Mouse (Mus musculus) liver, adult 2 months (tissue): ENCODE results near the gene Mrtfb. TPM values are rescaled to one million over a fixed set of nuclear protein-coding genes. Genes with fewer than 3 reads are reported as not detected.

Experiments
- DNase-seq: peaks from one replicate; pipeline ENCODE4 v3.0.0-alpha.2; 2011; ENCODE audit warnings: low read depth, low spot score; ENCODE audit errors: extremely low read depth
- H3K27ac ChIP-seq: fragments of 200-500 bp; replicated peaks from 2 replicates; pipeline ENCODE4 v1.5.1; 2012; ENCODE audit warnings: low read depth, mild to moderate bottlenecking, control low read depth, inconsistent platforms, low read length; ENCODE audit not compliant: insufficient read depth
- H3K27me3 ChIP-seq: fragments of 200-500 bp; 2 replicates; pipeline ENCODE4 v1.6.1; 2012; ENCODE audit warnings: mild to moderate bottlenecking, moderate library complexity, low read length, inconsistent platforms; ENCODE audit not compliant: control insufficient read depth, insufficient read depth
- H3K36me3 ChIP-seq: fragments of 200-500 bp; 2 replicates; pipeline ENCODE4 v1.6.1; 2012; ENCODE audit warnings: low read length, inconsistent platforms; ENCODE audit not compliant: control insufficient read depth, insufficient read depth
- H3K4me1 ChIP-seq: fragments of 200-500 bp; 2 replicates; pipeline ENCODE4 v1.6.1; 2011; ENCODE audit warnings: low read length; ENCODE audit not compliant: control insufficient read depth, insufficient read depth
- H3K4me3 ChIP-seq: fragments of 200-500 bp; 2 replicates; pipeline ENCODE4 v1.5.1; 2011; ENCODE audit warnings: low read depth, mild to moderate bottlenecking, control low read depth, low read length, moderate library complexity; ENCODE audit not compliant: insufficient read depth
- H3K79me2 ChIP-seq: fragments of 200-500 bp; 2 replicates; pipeline ENCODE4 v1.6.1; 2012; ENCODE audit warnings: inconsistent platforms, mild to moderate bottlenecking, low read length, moderate library complexity; ENCODE audit not compliant: control insufficient read depth, insufficient read depth
- H3K9ac ChIP-seq: fragments of 200-500 bp; 2 replicates; pipeline ENCODE4 v1.6.1; 2012; ENCODE audit warnings: low read depth, mild to moderate bottlenecking, control low read depth, inconsistent platforms, low read length
- CTCF ChIP-seq: fragments of 200-500 bp; IDR thresholded peaks from 2 replicates; pipeline ENCODE4 v1.5.1; 2011; ENCODE audit warnings: low read depth, low read length, control low read depth
- POLR2A ChIP-seq: fragments of 200-500 bp; IDR thresholded peaks from 2 replicates; pipeline ENCODE4 v1.6.1; 2011; ENCODE audit warnings: low read length, control low read depth; ENCODE audit not compliant: insufficient read depth; ENCODE audit errors: extremely low read depth
- WGBS: fragments of 180-500 bp; shearing (Covaris S2); methylation state at CpG from one replicate; pipeline ENCODE4 v1.1.7; 2018; 5-methylcytosine and 5-hydroxymethylcytosine counted together
- polyA plus RNA-seq: library from polyadenylated mRNA; depleted of rRNA; stranded (reverse); fragments of >200 nt; gene quantifications from 2 replicates; pipeline ENCODE4 v1.2.3, GENCODE M21; 2012
- total RNA-seq: library from RNA; depleted of rRNA; stranded (reverse); fragments of >200 nt; gene quantifications from 2 replicates; pipeline ENCODE4 v1.2.3, GENCODE M21; 2014

Mrtfb gene
- total and polyA plus RNA-seq, 2 experiments = 4.2 to 9.4 TPM

- Histone ChIP-seq H3K4me1 (peaks cover 35% of the 10 kb centered on the region), H3K4me3 (no peak overlapping the region), H3K27me3 (no peaks in the 10 kb centered on the region), H3K9ac (peak overlapping the region; percentile 37), H3K36me3 (no peaks in the 10 kb centered on the region), H3K27ac (peak overlapping the region; percentile 84), H3K79me2 (peaks cover 3% of the 10 kb centered on the region; the same call in 1 of the 2 replicates)
- DNase-seq = peak; percentile 61
- TF ChIP-seq POLR2A = no peak
- peak; percentile 73 for TF ChIP-seq CTCF
- WGBS = 13% methylated on average over 15 of the region's 15 CpGs
Observed at GRCm38 (mm10) chr16:13357806-13358679, 101.8 kb downstream of the Mrtfb start.

DNA sequence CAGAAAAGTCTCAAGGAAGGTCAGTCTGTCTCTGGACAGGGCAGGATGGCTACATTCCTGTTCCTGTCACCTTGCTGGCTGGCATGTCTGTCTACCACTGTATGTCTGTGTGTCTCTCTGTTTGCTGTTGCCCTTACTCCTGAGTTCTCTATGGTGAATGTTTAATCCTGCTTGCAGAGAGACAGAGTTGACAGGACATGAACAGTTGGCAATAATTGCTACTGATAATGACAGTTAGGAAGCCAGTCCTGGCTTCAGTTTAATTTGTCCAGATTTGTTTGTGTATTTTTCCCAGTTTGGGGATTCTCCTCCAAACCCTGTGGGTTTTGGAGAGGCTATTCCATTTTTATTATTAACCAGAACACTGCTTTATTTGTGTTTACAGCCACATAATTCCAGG is 102.5 kb downstream of the Mrtfb start:
- no peak for TF ChIP-seq POLR2A
- no peak for TF ChIP-seq CTCF
- Histone ChIP-seq H3K9ac (peak overlapping the region; percentile 30; the same call in 1 of the 2 replicates), H3K27ac (peak overlapping the region; percentile 84), H3K4me1 (peaks cover 35% of the 10 kb centered on the region), H3K4me3 (0 out of 2 replicates have a peak overlapping the region, but pooled peaks have one; percentile 9), H3K27me3 (no peaks in the 10 kb centered on the region), H3K79me2 (peaks cover 3% of the 10 kb centered on the region; the same call in 1 of the 2 replicates), H3K36me3 (no peaks in the 10 kb centered on the region)
- DNase-seq = peak; percentile 98

GRCm38 (mm10) chr16:13359405-13359858 is 103.2 kb downstream of the Mrtfb start:
- Histone ChIP-seq H3K36me3 (no peaks in the 10 kb centered on the region), H3K27me3 (no peaks in the 10 kb centered on the region), H3K79me2 (peaks cover 3% of the 10 kb centered on the region; the same call in 1 of the 2 replicates), H3K27ac (peak overlapping the region; percentile 83), H3K9ac (peak overlapping the region; percentile 53), H3K4me1 (peaks cover 32% of the 10 kb centered on the region), H3K4me3 (peak overlapping the region; percentile 31)
- 7% methylated on average over 9 of the region's 9 CpGs for WGBS
- TF ChIP-seq CTCF (no peak), POLR2A (no peak)
- peak; percentile 80 for DNase-seq

- H3K4me3 ChIP-seq = no peak overlapping the region
- H3K27ac ChIP-seq = no peak overlapping the region; the same call in 1 of the 2 replicates
- TF ChIP-seq CTCF (no peak), POLR2A (no peak)
- peaks cover 3% of the 10 kb centered on the region; the same call in 1 of the 2 replicates for H3K79me2 ChIP-seq
- no peaks in the 10 kb centered on the region for H3K27me3 ChIP-seq
- H3K4me1 ChIP-seq = peaks cover 31% of the 10 kb centered on the region
- peak; percentile 63 for DNase-seq
- H3K36me3 ChIP-seq = no peaks in the 10 kb centered on the region
- H3K9ac ChIP-seq = no peak overlapping the region
Observed at GRCm38 (mm10) chr16:13360208-13360607, 103.9 kb downstream of the Mrtfb start.

DNA sequence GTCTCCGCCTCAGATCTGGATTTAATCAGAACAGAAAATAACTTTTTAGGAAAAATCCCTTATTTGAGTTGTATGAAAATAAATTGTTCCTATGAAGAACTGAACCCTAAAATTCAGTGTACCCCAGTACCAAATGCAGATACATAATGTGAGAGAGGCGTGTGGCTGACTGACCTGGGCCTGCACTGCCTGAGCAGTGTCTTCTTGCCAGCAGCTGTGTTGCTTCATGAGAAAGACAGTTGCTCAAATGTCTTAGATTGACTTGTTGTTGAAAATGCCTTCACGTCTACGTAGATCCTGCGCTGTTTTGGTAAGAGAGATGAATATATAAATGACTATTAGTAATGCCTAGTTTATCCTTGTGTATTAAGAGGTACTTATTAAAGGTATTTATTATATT is 104.6 kb downstream of the Mrtfb start:
- Histone ChIP-seq H3K9ac (no peak overlapping the region), H3K79me2 (peaks cover 3% of the 10 kb centered on the region; the same call in 1 of the 2 replicates), H3K36me3 (no peaks in the 10 kb centered on the region), H3K4me1 (peaks cover 31% of the 10 kb centered on the region), H3K27me3 (no peaks in the 10 kb centered on the region), H3K4me3 (no peak overlapping the region), H3K27ac (no peak overlapping the region)
- 89% methylated on average over 5 of the region's 5 CpGs for WGBS
- DNase-seq = no peak
- no peak for TF ChIP-seq POLR2A

- peak overlapping the region; percentile 31; the same call in 1 of the 2 replicates for H3K27ac ChIP-seq
- no peaks in the 10 kb centered on the region for H3K36me3 ChIP-seq
- TF ChIP-seq CTCF (no peak), POLR2A (no peak)
- WGBS = 30% methylated on average over 5 of the region's 5 CpGs
- no peak overlapping the region for H3K9ac ChIP-seq
- H3K79me2 ChIP-seq = peaks cover 3% of the 10 kb centered on the region; the same call in 1 of the 2 replicates
- DNase-seq = peak; percentile 81
- H3K4me1 ChIP-seq = peaks cover 19% of the 10 kb centered on the region
- no peaks in the 10 kb centered on the region for H3K27me3 ChIP-seq
- H3K4me3 ChIP-seq = no peak overlapping the region
Observed at GRCm38 (mm10) chr16:13363141-13363540, 106.9 kb downstream of the Mrtfb start.
